Mouse (Mus musculus) heart, adult 10 weeks (tissue): ENCODE measurements around the gene Krt13. TPM values are rescaled to one million over a fixed set of nuclear protein-coding genes. Genes with fewer than 3 reads are reported as not detected.

Experiments
- polyA plus RNA-seq: library from polyadenylated mRNA; stranded (reverse); fragments of 350-450 nt; fragmentation: Illumina TruSeq; extraction: RNeasy Lipid Tissue Mini Kit (QIAGEN cat#74804); gene quantifications from one replicate; pipeline ENCODE4 v1.2.3, GENCODE M21; 2014; ENCODE audit warnings: low read depth, low replicate concordance

Gene Krt13
- not detected for polyA plus RNA-seq

GRCm38 (mm10) chr11:100121466-100121865, at the start of gene Krt13:
Gene Krt13 (minus strand): TSS chr11:100121566.

GRCm38 (mm10) chr11:100148615-100149330, 27.4 kb upstream of the Krt13 start, which contains the start of gene Krt19:
Gene Krt19 (minus strand): TSS chr11:100148665.

GRCm38 (mm10) chr11:100135731-100136130, 14.4 kb upstream of the Krt13 start, which contains the start of gene Krt15:
Gene Krt15 (minus strand): TSS chr11:100135928.

GRCm38 (mm10) chr11:100105576-100106122, 15.7 kb downstream of the Krt13 start, which contains the start of gene Krt36:
Gene Krt36 (minus strand): TSS chr11:100105626.

GRCm38 (mm10) chr11:100096141-100096540, 25.2 kb downstream of the Krt13 start, which contains the start of gene Krt35:
Gene Krt35 (minus strand): TSS chr11:100096241.

GRCm38 (mm10) chr11:100087861-100088260, 33.5 kb downstream of the Krt13 start, which contains the start of gene Krt32:
Gene Krt32 (minus strand): TSS chr11:100088226.

Other genes with a start within 250 kb of the Krt13 start
- not detected for gene Krtap9-1, start 248.2 kb downstream of the Krt13 start, polyA plus RNA-seq
- not detected for gene Gm11567, start 242.4 kb downstream of the Krt13 start, polyA plus RNA-seq
- not detected for gene Krtap31-1, start 213.6 kb downstream of the Krt13 start, polyA plus RNA-seq
- not detected for gene Gm11565, start 206.8 kb downstream of the Krt13 start, polyA plus RNA-seq
- not detected for gene Krtap31-2, start 185.3 kb downstream of the Krt13 start, polyA plus RNA-seq
- not detected for gene Krtap9-5, start 173.1 kb downstream of the Krt13 start, polyA plus RNA-seq
- gene Krtap29-1, start 142.5 kb downstream of the Krt13 start, polyA plus RNA-seq, result not detected
- not detected for gene Krtap16-1, start 135.0 kb downstream of the Krt13 start, polyA plus RNA-seq
- not detected for gene Krtap17-1, start 127.6 kb downstream of the Krt13 start, polyA plus RNA-seq
- not detected for gene Krt33a, start 105.4 kb downstream of the Krt13 start, polyA plus RNA-seq
- not detected for gene Krt33b, start 91.7 kb downstream of the Krt13 start, polyA plus RNA-seq
- gene Krt34, start 80.0 kb downstream of the Krt13 start, polyA plus RNA-seq, result not detected
- not detected for gene Krt31, start 71.0 kb downstream of the Krt13 start, polyA plus RNA-seq
- gene Krt32, start 33.3 kb downstream of the Krt13 start, polyA plus RNA-seq, result not detected
- gene Krt35, start 25.3 kb downstream of the Krt13 start, polyA plus RNA-seq, result not detected
- not detected for gene Krt36, start 15.9 kb downstream of the Krt13 start, polyA plus RNA-seq
- gene Krt15, start 14.4 kb upstream of the Krt13 start, polyA plus RNA-seq, result not detected
- 7.3 TPM for gene Krt19, start 27.1 kb upstream of the Krt13 start, polyA plus RNA-seq
- not detected for gene Krt9, start 71.7 kb upstream of the Krt13 start, polyA plus RNA-seq
- not detected for gene Krt14, start 86.0 kb upstream of the Krt13 start, polyA plus RNA-seq
- gene Krt16, start 127.3 kb upstream of the Krt13 start, polyA plus RNA-seq, result not detected
- not detected for gene Krt17, start 139.5 kb upstream of the Krt13 start, polyA plus RNA-seq
- gene Krt42, start 148.3 kb upstream of the Krt13 start, polyA plus RNA-seq, result not detected
- gene Eif1, start 198.3 kb upstream of the Krt13 start, polyA plus RNA-seq, result 1,167 TPM
- gene Gast, start 212.8 kb upstream of the Krt13 start, polyA plus RNA-seq, result not detected
- 1.4 TPM for gene Hap1, start 234.6 kb upstream of the Krt13 start, polyA plus RNA-seq